Mouse (Mus musculus) liver, embryonic 14 days (tissue): Measurements from ENCODE around the gene Zic2. TPM values are rescaled to one million over a fixed set of nuclear protein-coding genes. Genes with fewer than 3 reads are reported as not detected.

Experiments used
- polyA plus RNA-seq: library from polyadenylated mRNA; depleted of rRNA; stranded (reverse); fragments of >200 nt; gene quantifications from 2 replicates; pipeline ENCODE4 v1.2.3, GENCODE M21; 2012; rRNA removed

Zic2 gene
- polyA plus RNA-seq, result not detected in 2 replicates

DNA sequence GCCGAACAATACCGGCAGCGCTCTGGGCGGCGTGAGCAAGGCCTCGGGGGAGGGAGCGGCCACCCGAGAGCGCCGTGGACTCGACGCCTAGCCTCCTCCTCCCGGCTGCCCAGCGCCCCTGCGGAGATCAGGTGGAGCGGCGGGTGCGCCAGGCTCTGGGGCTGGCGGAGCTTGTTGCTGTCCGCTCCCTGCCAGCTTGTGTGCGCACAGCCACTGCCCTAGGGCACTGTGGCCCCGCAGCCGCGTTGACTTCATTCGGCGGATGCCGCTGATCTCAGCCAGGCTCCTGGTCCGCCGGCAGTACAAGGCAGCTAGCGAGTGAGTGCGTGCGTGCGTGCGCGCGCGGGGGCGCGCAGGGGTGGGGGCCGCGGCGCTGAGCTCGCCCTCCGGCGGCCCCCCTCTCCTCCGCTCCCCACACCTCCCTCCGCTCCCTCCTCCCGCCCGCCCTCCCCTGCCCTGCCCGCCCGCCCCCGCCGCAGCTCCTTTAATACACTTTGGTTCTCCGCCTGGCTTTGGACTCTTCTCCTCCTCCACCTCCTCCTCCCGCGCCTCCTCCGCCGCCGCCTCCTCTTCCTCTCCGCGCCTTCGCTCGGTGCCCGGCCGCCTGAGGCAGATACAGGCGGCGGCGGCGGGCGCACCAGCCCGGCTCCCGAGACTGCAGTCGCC lies at the start of gene Zic2:
TSS of gene Zic2 (plus strand) at position 545 of the 666 bp plus-strand sequence.

DNA sequence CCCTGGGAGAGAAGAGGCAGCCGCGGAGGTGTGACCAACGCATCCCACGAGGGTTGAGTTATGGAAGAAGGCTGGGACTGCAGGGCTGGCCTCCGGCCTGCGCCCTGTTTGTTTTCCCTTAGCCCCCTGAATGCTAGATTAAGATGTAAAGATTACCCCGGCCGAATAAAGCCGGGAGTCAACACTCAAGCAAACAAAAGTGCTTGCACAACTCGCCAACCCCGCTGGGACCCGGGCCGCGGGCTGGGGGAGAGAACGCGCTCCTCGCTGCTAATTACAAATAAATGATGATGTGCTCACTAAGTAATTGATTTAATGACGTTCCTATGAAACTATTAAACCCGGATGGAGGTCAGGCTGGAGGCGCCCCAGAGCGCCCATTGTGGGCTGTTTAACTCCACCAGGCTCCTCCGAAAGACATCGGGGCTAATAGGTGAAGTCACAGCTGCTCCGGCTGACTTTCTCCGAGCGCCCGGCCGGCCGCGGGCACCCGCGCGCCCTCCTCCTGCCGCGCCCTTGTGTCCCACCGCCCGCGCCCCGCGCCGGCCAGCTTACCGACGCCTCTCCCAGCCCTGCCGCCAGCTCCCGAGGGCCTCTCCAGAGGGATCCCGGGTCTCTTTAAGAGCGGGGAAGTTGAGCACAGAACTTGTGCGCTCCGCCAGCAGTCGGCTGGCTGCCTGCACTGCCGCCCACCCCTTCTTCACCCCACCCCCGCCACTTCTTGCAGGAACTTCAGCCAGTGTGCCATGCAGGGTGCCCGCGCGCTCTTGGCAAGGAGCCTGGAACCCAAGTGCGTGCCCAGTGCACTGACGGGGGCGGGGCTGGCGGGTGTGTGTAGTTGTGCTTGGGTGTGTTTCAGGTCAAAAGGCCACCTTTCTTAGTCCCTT lies 24.5 kb upstream of the Zic2 start, which contains the start of gene Gm5089:
TSS of gene Gm5089 (minus strand) at position 620 of the 887 bp plus-strand sequence.

DNA sequence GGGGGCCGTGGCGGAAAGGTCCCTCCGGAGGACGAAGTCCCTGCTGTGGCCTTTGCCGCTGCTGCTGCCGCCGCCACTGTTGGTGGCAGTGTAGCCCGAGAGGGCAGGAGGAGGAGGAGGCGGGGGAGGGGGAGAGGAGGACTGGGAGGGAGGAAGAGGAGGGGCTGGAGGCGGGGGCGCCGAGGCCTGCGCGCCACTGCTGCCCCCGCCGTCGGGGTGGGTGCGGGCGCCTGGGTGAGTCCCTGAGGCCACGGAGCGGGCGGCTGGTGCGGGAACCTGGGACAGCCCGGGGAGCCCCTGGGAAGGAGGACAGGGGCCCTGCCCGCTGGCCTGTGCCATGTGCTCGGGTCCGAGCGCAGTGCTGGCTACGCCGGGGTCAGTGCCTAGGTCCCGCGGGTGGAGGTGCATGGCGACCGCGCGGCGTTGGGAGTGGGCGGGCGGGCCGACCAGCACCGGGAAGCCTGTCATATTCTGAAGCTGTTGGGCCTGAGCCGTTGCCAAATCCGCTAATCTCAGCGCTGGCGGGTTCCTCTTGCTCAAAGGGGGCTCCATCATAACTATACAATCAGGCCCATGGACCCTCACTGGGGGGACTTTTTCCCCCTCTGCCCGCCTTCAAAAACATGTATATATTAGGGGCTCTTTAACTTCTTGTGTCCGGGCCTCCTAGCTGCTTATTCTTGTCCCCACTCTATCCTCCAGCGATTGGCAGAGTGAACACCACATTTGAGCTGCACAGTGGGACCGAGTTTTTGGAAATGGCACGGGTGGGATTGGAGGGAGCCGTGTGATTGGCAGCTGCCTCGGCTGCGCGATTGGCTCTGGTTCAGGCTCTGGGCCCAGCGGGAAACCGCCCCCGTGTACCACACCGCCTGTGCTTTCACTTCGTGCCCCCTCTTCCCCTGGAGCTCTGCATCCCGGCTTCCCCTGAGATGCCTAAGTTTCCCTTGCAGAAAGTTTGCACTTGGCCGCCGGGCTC lies 10.2 kb upstream of the Zic2 start, which contains the start of gene Zic5:
TSS of gene Zic5 (minus strand) at position 915 of the 979 bp plus-strand sequence.

DNA sequence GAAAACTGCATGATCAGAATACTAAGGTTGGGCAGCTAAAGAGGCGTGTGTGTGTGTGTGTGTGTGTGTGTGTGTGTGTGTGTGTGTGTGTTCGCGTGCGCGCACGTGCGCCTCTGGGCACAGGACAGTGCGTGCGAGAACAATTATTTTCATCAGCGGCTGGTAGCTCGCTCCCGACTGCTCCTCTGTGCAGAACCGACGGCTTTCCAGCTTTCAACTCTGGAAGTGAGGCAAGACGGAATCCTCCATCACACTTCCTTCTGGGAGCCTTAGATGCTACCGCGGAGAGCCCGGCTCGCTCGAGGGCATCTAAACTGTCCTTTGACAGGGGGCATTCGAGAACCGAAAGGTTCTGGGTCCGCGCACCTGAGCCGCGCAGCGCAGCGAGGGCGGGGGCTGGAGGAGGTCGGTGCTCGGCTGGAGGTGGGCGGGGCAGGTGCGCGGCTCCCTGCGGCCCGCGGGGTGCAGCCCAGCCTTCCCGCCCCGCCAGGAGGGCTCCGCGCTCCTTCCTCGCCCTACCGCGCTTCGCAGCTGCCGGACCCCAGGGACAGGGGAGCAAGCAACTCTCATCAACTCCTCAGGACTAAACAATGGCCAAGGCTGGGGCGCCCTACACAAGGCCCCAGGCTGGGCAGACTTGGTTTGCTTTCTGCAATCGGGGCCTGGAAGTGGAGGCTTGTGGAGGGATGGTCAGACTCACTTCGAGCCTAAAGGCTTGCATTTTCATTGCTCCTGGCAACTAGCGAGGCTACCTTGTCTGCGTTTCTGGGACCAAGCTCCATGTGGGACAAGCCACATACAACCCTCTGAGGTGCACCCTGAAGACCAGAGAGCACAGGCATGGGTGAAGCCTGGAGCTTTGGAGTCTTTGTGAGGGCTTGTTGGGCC lies 15.4 kb downstream of the Zic2 start, which contains the start of gene Gm10837:
TSS of gene Gm10837 (plus strand) at position 146 of the 888 bp plus-strand sequence.

Other genes with a start within 250 kb of the Zic2 start
- not detected in 2 replicates for gene Gm5089, start 24.3 kb upstream of the Zic2 start, polyA plus RNA-seq
- not detected in 2 replicates for gene Zic5, start 9.8 kb upstream of the Zic2 start, polyA plus RNA-seq
- gene Gm10837, start 15.2 kb downstream of the Zic2 start, polyA plus RNA-seq, result not detected in 2 replicates
- 9.6 and 9.8 TPM in 2 replicates for gene Pcca, start 58.9 kb downstream of the Zic2 start, polyA plus RNA-seq